Mouse (Mus musculus): ENCODE measurements around the gene Tulp2.
"Not testable (repeated sequence)": the region's sequence is repeated elsewhere in the genome, so short reads cannot be mapped to it uniquely, and the experiment has no call there.

Tulp2 gene

DNA sequence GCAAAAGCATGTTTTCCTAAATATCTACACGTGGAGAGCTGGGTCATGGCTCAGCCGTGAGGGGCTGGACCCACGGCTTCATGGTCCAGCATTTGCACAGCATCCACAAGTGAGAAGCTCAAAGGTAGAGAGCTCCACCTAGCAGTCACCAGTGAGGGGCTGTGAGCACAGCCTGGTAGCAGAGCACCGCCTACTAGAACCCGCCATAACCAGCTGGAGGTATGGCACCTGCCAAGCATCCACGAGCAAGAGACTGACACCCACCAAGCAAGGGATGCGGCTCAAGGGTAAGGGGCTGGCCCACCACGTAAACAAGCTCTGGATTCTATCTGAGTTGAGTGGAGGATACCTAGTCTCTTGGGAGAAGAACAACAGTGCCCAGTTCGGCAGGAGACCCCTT is 16.1 kb upstream of the Tulp2 start:
- ChIA-PET POLR2A (interaction anchor here (0.6 to 7.3 kb wide), 124 partner anchors 8 to 650 kb away, joined by 3 to 97 read pairs (median 5); partner anchors contain the start of genes Gys1 (in 3 of the 4), Plekha4 (in 3 of the 4), Ppp1r15a (in 3 of the 4) and Snrnp70 (in 3 of the 4)), CTCF (interaction anchor here (0.5 to 3.7 kb wide), 22 partner anchors 9 to 217 kb away, joined by 3 to 17 read pairs (median 3); partner anchors contain the start of genes Gys1 (in 2 of the 4), Kcna7 (in 1 of the 4), Ntf5 (in 1 of the 4) and Plekha4 (in 1 of the 4))

DNA sequence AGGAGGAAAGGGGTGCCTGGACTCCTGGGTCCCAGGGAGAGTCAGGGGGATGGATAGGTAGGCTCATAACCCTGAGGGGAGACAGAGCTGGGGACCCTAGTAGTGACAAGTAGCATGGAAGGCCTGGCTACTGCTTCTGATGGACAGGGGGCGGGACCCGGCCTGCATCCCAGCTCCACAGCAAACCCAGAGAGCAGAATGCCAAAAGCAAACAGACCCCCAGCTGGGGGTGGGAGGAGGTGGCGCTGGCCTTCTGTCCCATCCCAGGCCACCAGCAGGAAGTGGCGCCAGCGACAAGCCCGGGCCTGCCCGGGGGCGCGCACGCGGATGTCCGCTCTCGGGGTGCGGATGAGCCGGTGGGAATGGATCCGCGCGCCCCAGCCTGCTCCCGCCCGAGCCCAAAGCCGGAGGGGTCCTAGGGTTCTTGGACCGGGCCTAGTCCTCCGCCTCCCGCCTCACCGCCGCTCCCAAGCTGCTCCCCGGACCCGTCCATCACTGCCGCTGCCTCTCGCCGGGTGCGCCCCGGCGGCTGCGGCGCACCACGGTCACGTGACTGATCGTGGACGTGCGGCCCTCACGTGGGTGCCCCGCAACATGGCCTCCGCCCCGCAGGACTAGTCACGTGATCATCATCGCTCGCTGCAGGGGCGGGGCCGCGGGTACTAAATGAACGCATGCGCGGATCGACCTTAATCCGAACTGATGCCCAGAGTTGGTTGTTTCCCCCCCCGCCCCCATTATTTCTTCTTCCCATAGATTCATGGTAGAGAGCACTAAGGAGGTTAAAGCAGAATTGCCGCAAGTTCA is 15.2 kb upstream of the Tulp2 start, which contains the start of gene Bax:
Bax (minus strand) TSS at position 616 of the 807 bp plus-strand sequence.
- ChIA-PET CTCF (interaction anchor here (0.6 to 3.7 kb wide), 24 partner anchors 8 to 652 kb away, joined by 3 to 17 read pairs (median 4); partner anchors contain the start of genes Gys1 (in 2 of the 4), Plekha4 (in 1 of the 4) and Ppp1r15a (in 1 of the 4)), POLR2A (interaction anchor here (0.6 to 7.3 kb wide), 133 partner anchors 8 to 651 kb away, joined by 3 to 97 read pairs (median 5); partner anchors contain the start of genes Gys1 (in 3 of the 4), Plekha4 (in 3 of the 4), Ppp1r15a (in 3 of the 4) and Snrnp70 (in 3 of the 4))

DNA sequence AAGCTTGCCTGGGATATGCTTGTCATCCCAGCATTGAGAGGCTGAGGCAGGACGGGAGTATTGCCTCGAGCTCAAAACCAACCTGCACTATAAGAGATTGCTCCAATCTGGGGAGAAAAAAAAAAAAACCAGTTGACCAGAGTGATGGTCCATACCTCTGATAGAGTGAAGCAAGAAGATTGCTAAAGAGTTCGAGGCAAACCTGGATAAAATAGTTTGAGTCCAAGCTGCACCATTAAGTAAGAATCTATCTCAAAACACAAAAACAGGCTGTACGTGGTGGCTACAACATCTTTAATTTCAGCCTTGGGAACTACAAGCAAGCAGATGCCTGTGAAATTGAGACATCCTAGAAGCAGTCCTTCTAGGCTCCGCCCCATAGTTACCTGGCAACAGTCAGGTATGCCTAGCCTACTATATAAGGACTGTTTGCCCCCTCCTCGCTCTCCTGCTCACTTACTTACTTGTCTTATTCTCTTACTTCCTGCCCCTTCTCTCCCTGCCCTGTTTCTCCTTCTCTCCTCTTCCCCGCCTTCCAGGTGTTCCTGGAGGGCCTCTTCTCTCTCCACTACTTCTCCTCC is 14.5 kb upstream of the Tulp2 start:
- ChIA-PET POLR2A (interaction anchor here (0.6 to 7.3 kb wide), 68 partner anchors 8 to 610 kb away, joined by 3 to 97 read pairs (median 7); partner anchors contain the start of genes Plekha4 (in 3 of the 4), Ppp1r15a (in 3 of the 4), Bcat2 (in 2 of the 4) and Dhdh (in 2 of the 4)), CTCF (interaction anchor here (0.6 to 3.7 kb wide), 13 partner anchors 10 to 334 kb away, joined by 3 to 17 read pairs (median 4); no protein-coding TSS in a partner anchor)

DNA sequence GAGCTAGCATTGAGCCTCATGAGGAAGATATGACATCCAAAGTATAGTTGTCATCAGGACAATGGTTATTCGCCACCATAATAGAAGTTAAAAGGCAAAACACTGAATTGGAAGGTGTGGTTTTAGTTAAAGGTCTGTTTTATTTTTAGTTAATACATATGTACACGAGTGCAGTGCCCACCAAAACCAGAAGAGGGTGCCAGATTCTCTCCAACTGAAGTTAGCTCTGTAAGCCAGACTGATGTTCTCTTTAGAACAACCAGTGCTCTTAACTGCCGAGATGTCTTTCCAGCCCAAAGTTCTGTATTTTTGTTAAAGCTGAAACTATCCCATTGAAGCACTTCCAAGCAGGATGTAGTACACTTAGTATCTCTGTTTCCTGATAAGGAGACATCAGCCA is 10.8 kb upstream of the Tulp2 start:
- ChIA-PET POLR2A (interaction anchor here in 3 of 4 experiments (0.6 to 7.7 kb wide), 45 partner anchors 8 to 250 kb away, joined by 3 to 57 read pairs (median 4); partner anchors contain the start of genes Ftl1 (in 3 of the 3), Nucb1 (in 2 of the 3), Fam83e (in 1 of the 3) and Fut1 (in 1 of the 3)), CTCF (interaction anchor here (0.5 to 2.6 kb wide), 51 partner anchors 9 to 689 kb away, joined by 3 to 25 read pairs (median 4); partner anchors contain the start of genes Ap2a1 (in 1 of the 4), Dhdh (in 1 of the 4), Fut2 (in 1 of the 4) and Kcna7 (in 1 of the 4))

DNA sequence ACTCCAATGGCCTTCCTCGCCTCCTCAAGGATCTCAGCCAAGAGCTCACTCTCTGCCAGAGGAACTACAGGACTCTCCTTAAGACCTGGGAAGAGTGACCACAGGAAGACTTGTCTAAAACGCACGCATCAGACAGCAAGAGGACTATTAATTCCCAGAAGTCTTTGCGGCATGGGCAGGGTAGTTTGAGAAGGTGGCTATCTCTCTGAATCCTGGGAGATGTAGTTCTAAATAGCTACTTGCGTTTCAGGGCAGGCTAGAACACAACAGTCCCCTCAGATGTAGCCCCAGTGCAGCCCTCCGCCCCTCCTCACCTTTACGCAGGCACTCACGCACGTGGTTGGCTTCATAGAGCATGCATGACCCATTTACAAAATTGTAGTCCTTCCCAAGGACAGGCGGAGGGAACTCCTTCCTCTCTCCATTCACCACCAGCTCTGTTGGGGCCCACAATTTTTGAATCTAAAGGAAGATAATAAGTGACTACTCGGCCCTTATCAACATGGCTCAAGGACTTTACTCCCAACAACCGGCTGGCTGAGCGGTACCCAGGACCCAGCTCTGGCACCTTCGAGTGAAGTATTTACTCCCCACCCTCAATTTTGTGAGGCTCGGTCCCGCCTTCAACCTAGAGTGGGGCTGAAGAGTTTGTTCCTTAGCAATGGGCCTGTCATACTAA is 6.2 kb upstream of the Tulp2 start:
- CTCF ChIA-PET: interaction anchor here (0.5 to 3.2 kb wide), 32 partner anchors 10 to 915 kb away, joined by 3 to 21 read pairs (median 4); partner anchors contain the start of genes Bax (in 1 of the 4), Dhdh (in 1 of the 4), Gys1 (in 1 of the 4) and Ntn5 (in 1 of the 4)
- POLR2A ChIA-PET: interaction anchor here (0.6 to 7.7 kb wide), 73 partner anchors 8 to 271 kb away, joined by 3 to 97 read pairs (median 4); partner anchors contain the start of genes Plekha4 (in 3 of the 4), Ppp1r15a (in 3 of the 4), Bax (in 2 of the 4) and Ftl1 (in 2 of the 4)

DNA sequence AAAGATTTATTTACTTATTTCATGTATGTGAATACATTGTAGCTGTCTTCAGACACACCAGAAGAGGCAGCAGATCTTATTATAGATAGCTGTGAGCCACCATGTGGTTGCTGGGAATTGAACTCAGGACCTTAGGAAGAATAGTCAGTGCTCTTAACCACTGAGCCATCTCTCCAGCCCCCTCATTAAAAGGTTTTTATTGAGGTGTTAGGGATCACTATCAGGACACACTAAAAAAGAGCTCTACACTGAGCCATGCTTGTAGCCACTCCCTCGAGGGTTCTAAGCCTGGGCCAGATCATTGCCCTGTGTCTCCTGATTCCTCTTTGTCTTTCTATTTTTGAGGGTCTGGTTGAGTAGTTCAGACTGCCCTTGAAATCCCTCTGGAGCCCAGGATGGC is 5.2 kb upstream of the Tulp2 start:
- ChIA-PET CTCF (interaction anchor here (0.5 to 3.8 kb wide), 63 partner anchors 10 to 916 kb away, joined by 3 to 35 read pairs (median 4); partner anchors contain the start of genes Dhdh (in 2 of the 4), Plekha4 (in 2 of the 4), Ppp1r15a (in 2 of the 4) and Bax (in 1 of the 4)), POLR2A (interaction anchor here (0.6 to 7.7 kb wide), 61 partner anchors 10 to 408 kb away, joined by 3 to 97 read pairs (median 5); partner anchors contain the start of genes Bax (in 3 of the 4), Ftl1 (in 3 of the 4), Plekha4 (in 3 of the 4) and Ppp1r15a (in 3 of the 4))

DNA sequence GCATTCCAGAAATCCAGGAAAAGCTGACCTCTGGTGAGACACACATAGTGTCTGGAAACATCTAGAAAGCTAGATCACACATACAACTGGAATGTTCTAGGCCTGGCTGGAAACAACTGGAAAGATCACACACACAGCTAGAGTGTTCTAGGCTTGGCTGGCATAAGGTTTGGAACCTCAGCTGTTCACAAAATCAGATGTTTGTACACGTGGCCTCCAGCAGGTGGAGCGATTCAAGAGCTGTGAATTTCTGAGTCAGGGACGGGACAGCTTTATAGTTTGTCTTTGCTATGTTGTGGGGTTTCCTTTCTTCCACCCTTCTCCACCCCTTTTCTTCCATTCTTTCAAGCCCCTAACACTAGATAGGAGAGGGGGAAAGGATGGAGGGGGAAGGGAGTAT is 4.7 kb upstream of the Tulp2 start:
- POLR2A ChIA-PET: interaction anchor here (0.6 to 7.7 kb wide), 62 partner anchors 9 to 420 kb away, joined by 3 to 97 read pairs (median 4); partner anchors contain the start of genes Bax (in 3 of the 4), Ftl1 (in 3 of the 4), Plekha4 (in 3 of the 4) and Ppp1r15a (in 3 of the 4)
- CTCF ChIA-PET: interaction anchor here (0.5 to 3.8 kb wide), 66 partner anchors 10 to 917 kb away, joined by 3 to 35 read pairs (median 4); partner anchors contain the start of genes Dhdh (in 2 of the 4), Plekha4 (in 2 of the 4), Ppp1r15a (in 2 of the 4) and Bax (in 1 of the 4)

DNA sequence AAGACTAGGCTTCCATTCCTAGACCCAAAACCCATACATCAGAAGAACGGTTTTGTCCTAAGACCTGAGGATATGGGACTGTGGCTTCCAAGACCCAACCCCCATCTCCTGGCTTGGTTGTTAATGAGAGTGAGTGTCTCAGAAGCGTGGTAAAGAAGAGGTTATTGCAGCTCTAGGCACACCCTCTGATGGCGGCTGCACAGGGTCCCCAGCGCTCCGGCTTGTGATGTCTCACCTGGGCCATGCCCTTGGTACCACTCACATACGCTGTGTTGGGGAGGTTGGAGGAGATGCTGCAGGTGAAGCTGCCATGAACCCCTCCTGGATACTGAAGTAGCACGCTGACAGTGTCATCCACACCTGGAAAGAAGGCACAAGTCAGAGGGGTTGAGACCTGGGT is 2.9 kb upstream of the Tulp2 start:
- CTCF ChIA-PET: interaction anchor here (0.6 to 3.8 kb wide), 16 partner anchors 9 to 204 kb away, joined by 3 to 35 read pairs (median 4); partner anchors contain the start of genes Dhdh (in 2 of the 4), Bax (in 1 of the 4), Plekha4 (in 1 of the 4) and Ppp1r15a (in 1 of the 4)
- POLR2A ChIA-PET: interaction anchor here in 2 of 4 experiments (0.7 to 5.8 kb wide), 15 partner anchors 11 to 104 kb away, joined by 3 to 97 read pairs (median 4); partner anchors contain the start of genes Bax (in 2 of the 2), Ftl1 (in 2 of the 2), Plekha4 (in 2 of the 2) and Ppp1r15a (in 2 of the 2)

DNA sequence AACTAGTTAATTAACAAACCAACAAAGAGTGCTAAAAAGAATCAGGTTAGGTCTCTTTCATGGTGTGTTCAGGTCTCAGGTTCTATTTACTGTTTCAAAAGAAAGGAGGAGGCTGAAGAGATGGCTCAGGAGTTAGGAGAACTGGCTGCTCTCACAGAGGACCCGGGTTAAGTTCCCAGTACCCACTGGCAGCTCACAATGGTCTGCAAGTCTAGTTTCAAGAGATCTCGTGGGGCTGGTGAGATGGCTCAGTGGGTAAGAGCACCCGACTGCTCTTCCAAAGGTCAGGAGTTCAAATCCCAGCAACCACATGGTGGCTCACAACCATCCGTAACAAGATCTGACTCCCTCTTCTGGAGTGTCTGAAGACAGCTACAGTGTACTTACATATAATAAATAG is 1.4 kb upstream of the Tulp2 start:
- POLR2A ChIA-PET: interaction anchor here in 3 of 4 experiments (0.5 to 2.3 kb wide), 22 partner anchors 9 to 109 kb away, joined by 3 to 20 read pairs (median 4); partner anchors contain the start of genes Ftl1 (in 2 of the 3), Gys1 (in 2 of the 3), Plekha4 (in 2 of the 3) and Ppp1r15a (in 2 of the 3)

DNA sequence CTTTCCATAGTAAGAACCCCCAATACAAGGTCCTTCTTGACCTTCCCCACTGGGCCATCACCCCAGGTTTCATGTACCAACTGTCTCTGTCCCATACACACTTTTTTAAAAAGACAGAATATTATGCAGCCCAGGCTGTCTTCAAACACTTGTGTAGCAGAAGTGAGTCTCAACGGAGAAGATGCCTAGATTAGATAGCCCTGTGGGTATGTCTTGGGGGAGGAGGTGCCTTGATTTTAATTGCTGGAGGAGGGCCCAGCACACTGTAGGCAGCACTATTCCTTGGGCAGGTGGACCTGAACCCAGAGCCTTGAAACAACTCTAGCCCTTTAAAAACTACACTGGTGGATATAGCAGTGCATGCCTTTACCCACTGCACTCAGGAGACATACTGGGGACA is 489 bp downstream of the Tulp2 start:
- POLR2A ChIA-PET: interaction anchor here in 3 of 4 experiments (0.6 to 2.3 kb wide), 21 partner anchors 8 to 632 kb away, joined by 3 to 20 read pairs (median 6); partner anchors contain the start of genes Ftl1 (in 2 of the 3), Nucb1 (in 2 of the 3), Bax (in 1 of the 3) and Plekha4 (in 1 of the 3)
- CTCF ChIA-PET: interaction anchor here in 1 of 4 experiments (0.6 kb wide), 1 partner anchor 125 kb away, joined by 5 read pairs; no protein-coding TSS in a partner anchor

More for the DNA sequence above, 1.4 kb upstream of the Tulp2 start:
- CTCF ChIA-PET: interaction anchor here in 1 of 4 experiments (0.6 to 1.5 kb wide), 2 partner anchors 9 to 36 kb away, joined by 3 to 18 read pairs; no protein-coding TSS in a partner anchor

DNA sequence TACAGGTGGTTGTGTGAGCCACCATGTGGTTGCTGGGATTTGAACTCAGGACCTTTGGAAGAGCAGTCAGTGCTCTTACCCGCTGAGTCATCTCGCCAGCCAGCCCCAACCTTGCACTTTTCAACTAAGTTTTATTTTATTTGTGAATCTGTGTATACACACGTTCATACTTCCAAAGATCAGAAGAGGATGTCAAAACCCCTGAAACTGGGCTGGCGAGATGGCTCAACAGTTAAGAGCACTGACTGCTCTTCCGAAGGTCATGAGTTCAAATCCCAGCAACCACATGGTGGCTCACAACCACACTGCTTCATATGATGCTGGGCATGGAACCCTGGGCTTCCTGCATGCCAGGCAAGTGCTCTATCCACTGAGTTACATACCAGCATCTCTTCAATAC is 3.3 kb downstream of the Tulp2 start:
- CTCF ChIA-PET: not testable (repeated sequence)
- POLR2A ChIA-PET: interaction anchor here in 2 of 4 experiments (0.6 to 0.7 kb wide), 4 partner anchors 16 to 40 kb away, joined by 3 to 4 read pairs (median 4); no protein-coding TSS in a partner anchor

DNA sequence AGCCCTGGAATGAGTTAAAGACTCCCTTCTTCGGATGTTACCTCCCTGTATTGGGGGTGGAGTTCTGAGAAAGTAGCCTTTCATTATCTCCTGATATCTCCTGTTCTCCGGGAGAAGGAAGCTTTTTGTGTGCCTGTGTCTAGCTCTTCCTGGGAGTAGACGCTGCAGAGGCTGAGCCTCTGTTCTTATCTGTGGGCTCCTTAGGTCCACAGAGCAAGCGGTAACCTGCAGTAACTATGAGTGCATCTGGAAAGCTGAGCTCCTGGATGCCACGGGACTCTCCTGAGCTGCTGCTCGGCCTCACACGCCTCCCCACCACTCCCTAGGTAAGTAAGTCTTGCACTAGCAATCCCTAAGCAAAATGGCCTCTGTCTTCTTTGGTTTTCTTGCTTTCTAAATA is 4.5 kb downstream of the Tulp2 start:
- ChIA-PET POLR2A (interaction anchor here in 3 of 4 experiments (0.6 to 3.5 kb wide), 10 partner anchors 8 to 40 kb away, joined by 3 to 11 read pairs (median 3); partner anchors contain the start of genes Ftl1 (in 2 of the 3), Bax (in 1 of the 3), Plekha4 (in 1 of the 3) and Ppp1r15a (in 1 of the 3)), CTCF (no interaction called here)

DNA sequence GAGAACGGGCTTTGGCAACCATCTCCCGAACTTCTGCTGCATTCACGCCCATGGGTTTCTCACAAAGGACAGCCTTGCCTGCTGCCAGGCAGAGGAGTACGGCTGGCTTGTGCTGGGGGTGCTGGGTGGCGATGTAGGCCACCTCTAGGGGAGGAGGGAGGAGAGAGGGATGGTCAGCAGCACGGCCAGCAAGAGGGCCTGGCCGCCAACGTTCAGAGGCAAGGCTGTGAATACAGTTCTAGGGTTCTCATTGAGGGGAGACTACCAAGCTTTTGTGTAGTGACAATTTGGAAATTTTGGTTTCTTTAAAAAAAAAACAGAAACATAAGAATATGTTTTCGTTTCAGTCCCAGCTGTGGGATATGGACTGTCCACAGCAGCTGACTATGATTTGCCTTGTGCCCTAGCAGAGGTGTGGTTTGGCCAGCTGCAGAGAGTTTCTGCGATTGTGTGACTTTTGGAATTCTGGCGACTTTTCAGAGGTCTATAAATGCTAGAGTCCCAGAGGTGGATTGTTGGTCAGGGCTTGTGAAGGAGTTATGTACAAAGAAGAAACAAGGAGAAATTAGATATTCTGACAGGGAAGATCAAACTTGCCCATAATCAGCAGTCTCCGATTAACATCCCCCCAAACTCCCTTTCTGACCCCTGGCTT is 5.2 kb downstream of the Tulp2 start, which contains the start of gene Gm45808:
Gm45808 (minus strand) TSS at position 51 of the 655 bp plus-strand sequence.
- POLR2A ChIA-PET: interaction anchor here in 3 of 4 experiments (0.6 to 3.5 kb wide), 21 partner anchors 8 to 148 kb away, joined by 3 to 17 read pairs (median 5); partner anchors contain the start of genes Bax (in 2 of the 3), Plekha4 (in 2 of the 3), Ppp1r15a (in 2 of the 3) and Ftl1 (in 1 of the 3)
- CTCF ChIA-PET: interaction anchor here in 2 of 4 experiments (2.1 to 2.4 kb wide), 2 partner anchors 10 kb away, joined by 7 to 9 read pairs; no protein-coding TSS in a partner anchor

DNA sequence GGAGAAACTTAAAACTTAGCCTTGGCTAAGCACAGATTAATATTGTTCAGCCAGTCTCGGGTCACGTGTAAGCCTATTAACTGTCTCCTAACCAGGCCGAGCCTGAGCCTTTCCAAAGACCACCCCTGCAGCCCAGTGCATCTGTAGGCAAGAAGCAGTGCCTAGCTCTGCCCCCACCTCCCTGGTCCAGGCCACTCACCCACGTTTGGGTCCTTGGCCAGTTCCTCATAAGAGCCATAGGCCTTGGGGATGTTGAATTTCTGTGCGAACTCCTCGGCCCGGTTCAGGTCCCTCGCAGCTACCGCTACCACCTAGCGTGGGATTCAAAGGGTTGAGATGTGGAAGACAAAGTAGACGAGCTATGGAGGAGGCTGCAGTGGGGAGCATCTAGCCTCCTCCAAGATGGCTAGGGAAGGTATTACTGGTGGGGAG is 6.2 kb downstream of the Tulp2 start:
- ChIA-PET CTCF (interaction anchor here in 3 of 4 experiments (0.5 to 2.4 kb wide), 10 partner anchors 9 to 283 kb away, joined by 3 to 9 read pairs (median 4); partner anchors contain the start of gene Ccdc155 (in 1 of the 3)), POLR2A (interaction anchor here (0.6 to 4.4 kb wide), 54 partner anchors 9 to 1261 kb away, joined by 3 to 23 read pairs (median 4); partner anchors contain the start of genes Bax (in 2 of the 4), Ftl1 (in 2 of the 4), Nucb1 (in 2 of the 4) and Plekha4 (in 2 of the 4))

All from embryonic stem cell, embryonic (primary cell).